Mouse (Mus musculus): ENCODE measurements around the gene Dgkq. TPM values are rescaled to one million over a fixed set of nuclear protein-coding genes. Genes with fewer than 3 reads are reported as not detected.
"Not testable (repeated sequence)": the region's sequence is repeated elsewhere in the genome, so short reads cannot be mapped to it uniquely, and the experiment has no call there.

Gene Dgkq
- polyA plus RNA-seq, 1 experiment from 2014 or later, result 2.7 TPM

DNA sequence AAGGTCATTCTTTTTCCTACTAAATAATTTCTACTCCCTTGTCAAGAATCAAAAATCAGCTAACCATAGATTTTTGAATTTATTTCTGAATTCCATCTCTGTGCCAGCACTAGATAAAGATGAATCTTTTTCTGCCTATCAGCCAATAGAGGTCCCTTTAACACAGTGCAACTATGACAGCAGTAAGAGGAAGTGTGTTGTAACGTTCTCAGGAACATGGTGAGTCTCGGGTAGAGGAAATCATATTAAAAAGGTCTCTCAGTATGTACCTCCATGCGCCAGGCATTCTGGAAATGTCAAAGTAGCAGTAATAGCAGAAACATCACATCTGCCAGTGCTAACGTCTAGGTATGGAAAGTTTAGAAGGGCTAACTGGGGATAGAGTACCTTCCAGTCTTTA is 33.3 kb downstream of the Dgkq start:
- Histone ChIP-seq H3K9me3 (replicated peaks) (no peaks in the 10 kb centered on the region), H3K27ac (replicated peaks) (no peak overlapping the region), H3K36me3 (replicated peaks) (no peaks in the 10 kb centered on the region; the same call in 1 of the 2 replicates), H3K9ac (no peak overlapping the region), H3K4me2 (no peak overlapping the region), H3K4me3 (replicated peaks) (no peak overlapping the region), H3K4me1 (replicated peaks) (0 out of 2 replicates have a peak, but pooled peaks cover 2% of the 10 kb centered on the region), H3K27me3 (no peaks in the 10 kb centered on the region)
- ATAC-seq (ENCODE audit: insufficient read depth), result no peak
- WGBS (ENCODE audit: insufficient replicate concordance), result 43% methylated on average over 4 of the region's 4 CpGs

- H3K9me3 ChIP-seq (replicated peaks); H3K4me2 ChIP-seq; H3K4me3 ChIP-seq (replicated peaks); H3K36me3 ChIP-seq (replicated peaks); H3K9ac ChIP-seq; H3K27me3 ChIP-seq; ATAC-seq (ENCODE audit: insufficient read depth); H3K27ac ChIP-seq (replicated peaks): not testable (repeated sequence)
- 79% methylated on average over 3 of the region's 3 CpGs for WGBS (ENCODE audit: insufficient replicate concordance)
- peaks cover 15% of the 10 kb centered on the region for H3K4me1 ChIP-seq (replicated peaks)
These were observed 35.4 kb downstream of the Dgkq start for GRCm38 (mm10) chr5:108634088-108634487.

DNA sequence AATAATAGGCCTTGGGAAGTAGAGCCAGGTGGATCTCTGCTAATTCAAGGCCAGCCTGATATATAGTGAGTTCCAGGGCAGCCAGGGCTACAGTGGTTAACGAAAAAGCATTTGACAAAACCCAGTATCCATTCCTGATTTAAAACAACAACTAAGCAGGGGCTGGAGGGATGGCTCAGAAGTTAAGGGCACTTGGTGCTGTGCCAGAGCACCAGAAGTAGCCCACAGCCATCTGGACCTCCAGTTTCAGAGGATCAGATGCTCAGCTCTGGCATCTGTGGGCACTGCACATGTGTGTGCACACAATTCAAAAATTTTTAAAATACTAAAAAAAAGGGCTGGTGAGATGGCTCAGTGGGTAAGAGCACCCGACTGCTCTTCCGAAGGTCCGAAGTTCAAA is 35.8 kb downstream of the Dgkq start:
- Histone ChIP-seq H3K27ac (replicated peaks) (no peak overlapping the region), H3K9ac (no peak overlapping the region), H3K9me3 (replicated peaks) (no peaks in the 10 kb centered on the region), H3K27me3 (no peaks in the 10 kb centered on the region), H3K4me1 (replicated peaks) (peaks cover 18% of the 10 kb centered on the region), H3K4me2 (no peak overlapping the region), H3K4me3 (replicated peaks) (no peak overlapping the region), H3K36me3 (replicated peaks) (no peaks in the 10 kb centered on the region)
- ATAC-seq (ENCODE audit: insufficient read depth), result no peak
- 72% methylated on average over 4 of the region's 4 CpGs for WGBS (ENCODE audit: insufficient replicate concordance)

DNA sequence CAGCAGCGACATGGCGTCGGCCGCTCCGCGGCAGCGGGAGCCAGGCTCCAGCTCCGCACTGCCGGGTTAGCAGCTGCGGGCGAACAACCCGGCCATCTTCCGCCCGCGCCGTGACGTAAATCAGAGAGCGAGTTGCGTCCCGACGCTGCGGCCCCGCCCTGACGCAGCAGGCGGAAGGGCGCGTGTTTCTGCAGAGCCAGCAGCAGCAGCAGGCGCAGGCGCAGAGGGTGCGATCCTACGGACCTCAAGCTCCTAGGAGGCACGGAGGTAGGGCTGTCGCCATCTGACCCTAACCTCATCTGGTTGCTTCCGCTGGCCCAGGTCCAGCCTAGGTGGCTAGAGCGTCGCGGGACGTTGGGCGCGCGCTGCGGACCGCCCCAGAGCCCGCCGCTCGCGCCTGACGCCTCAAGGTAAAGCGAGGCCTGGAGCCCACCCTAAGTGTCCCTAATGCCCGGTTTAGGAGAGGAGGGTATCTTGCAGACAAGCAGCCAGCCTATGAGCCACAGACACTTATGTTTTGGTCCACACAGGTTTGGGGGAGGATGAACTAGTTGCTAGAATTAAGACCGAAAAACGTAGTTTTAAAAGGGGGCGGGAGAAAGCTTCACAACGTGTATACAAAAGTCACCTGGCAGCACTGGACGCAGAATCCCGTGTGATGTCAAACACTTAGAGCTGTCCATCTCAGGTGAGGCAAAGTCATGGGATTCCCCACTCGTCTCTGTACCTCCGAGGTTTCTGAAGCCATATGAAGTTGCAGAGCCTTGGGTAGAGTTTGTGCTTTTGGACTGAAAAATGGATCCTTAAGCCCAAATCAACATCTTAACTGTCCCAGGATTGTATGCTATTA is 39.6 kb downstream of the Dgkq start, which contains the start of the genes Gak and Tmem175:
TSS of gene Gak (minus strand) at position 122 of the 850 bp plus-strand sequence.
TSS of gene Tmem175 (plus strand) at position 137 of the 850 bp plus-strand sequence.
- WGBS (ENCODE audit: insufficient replicate concordance), result under 1% methylated on average over 58 of the region's 58 CpGs
- H3K27me3 ChIP-seq, result no peaks in the 10 kb centered on the region
- peaks cover 44% of the 10 kb centered on the region for H3K4me1 ChIP-seq (replicated peaks)
- peak within 1 kb of the TSS; percentile 94 for H3K4me2 ChIP-seq
- peak within 1 kb of the TSS; percentile 90 for H3K4me3 ChIP-seq (replicated peaks)
- no peaks in the 10 kb centered on the region for H3K36me3 ChIP-seq (replicated peaks)
- no peaks in the 10 kb centered on the region for H3K9me3 ChIP-seq (replicated peaks)
- H3K27ac ChIP-seq (replicated peaks), result peak within 1 kb of the TSS; percentile 89
- peak within 1 kb of the TSS; percentile 92 for H3K9ac ChIP-seq
- ATAC-seq (ENCODE audit: insufficient read depth), result peak; percentile 95

GRCm38 (mm10) chr5:108628891-108629633 is 40.4 kb downstream of the Dgkq start:
- peak; percentile 84 for ATAC-seq (ENCODE audit: insufficient read depth)
- peaks cover 44% of the 10 kb centered on the region for H3K4me1 ChIP-seq (replicated peaks)
- no peaks in the 10 kb centered on the region for H3K9me3 ChIP-seq (replicated peaks)
- H3K36me3 ChIP-seq (replicated peaks), result peaks cover 7% of the 10 kb centered on the region
- peak overlapping the region; percentile 89 for H3K27ac ChIP-seq (replicated peaks)
- WGBS (ENCODE audit: insufficient replicate concordance), result under 1% methylated on average over 32 of the region's 32 CpGs
- H3K27me3 ChIP-seq, result no peaks in the 10 kb centered on the region
- H3K4me2 ChIP-seq, result peak overlapping the region; percentile 94
- H3K4me3 ChIP-seq (replicated peaks), result peak overlapping the region; percentile 90
- H3K9ac ChIP-seq, result peak overlapping the region; percentile 92

DNA sequence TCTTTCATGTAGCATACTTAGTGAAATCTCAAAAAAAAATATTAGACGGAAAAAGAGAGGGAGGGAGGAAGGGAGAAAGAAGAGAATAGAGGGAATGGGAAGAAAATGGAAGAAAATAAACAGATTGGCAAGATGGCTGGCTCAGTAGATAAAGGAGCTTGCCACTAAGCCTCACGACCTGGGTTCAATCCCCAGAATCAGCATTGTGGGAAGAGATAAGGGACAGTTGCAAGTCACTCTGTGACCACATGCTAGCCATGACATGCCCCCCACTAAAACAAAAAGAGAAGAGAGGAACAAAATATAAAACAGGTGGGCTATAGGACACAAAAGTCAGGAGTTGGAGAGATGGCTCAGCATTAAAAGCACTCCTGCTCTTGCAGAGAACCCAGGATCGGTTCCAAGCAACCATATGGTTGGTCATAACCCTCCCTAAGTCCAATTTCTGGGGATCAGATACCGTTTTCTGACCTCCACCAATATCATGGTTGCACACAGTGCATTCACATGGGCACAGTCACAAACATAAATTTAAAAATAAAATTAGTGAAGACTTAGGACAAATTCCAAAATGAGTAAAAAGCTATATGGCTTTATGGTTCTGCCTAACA is 43.3 kb downstream of the Dgkq start:
- no peaks in the 10 kb centered on the region for H3K9me3 ChIP-seq (replicated peaks)
- H3K27me3 ChIP-seq, result no peaks in the 10 kb centered on the region
- H3K36me3 ChIP-seq (replicated peaks), result peaks cover 36% of the 10 kb centered on the region
- peaks cover 43% of the 10 kb centered on the region for H3K4me1 ChIP-seq (replicated peaks)
- no peak overlapping the region for H3K4me3 ChIP-seq (replicated peaks)
- WGBS (ENCODE audit: insufficient replicate concordance), result 33% methylated on average over 4 of the region's 4 CpGs
- ATAC-seq (ENCODE audit: insufficient read depth), result no peak
- no peak overlapping the region for H3K27ac ChIP-seq (replicated peaks)
- peak overlapping the region; percentile 2; the same call in 1 of the 2 replicates for H3K4me2 ChIP-seq
- H3K9ac ChIP-seq, result no peak overlapping the region

- WGBS (ENCODE audit: insufficient replicate concordance), result 60% methylated on average over 2 of the region's 2 CpGs
- H3K36me3 ChIP-seq (replicated peaks), result peaks cover 71% of the 10 kb centered on the region
- H3K4me2 ChIP-seq, result no peak overlapping the region
- no peak overlapping the region for H3K27ac ChIP-seq (replicated peaks)
- no peaks in the 10 kb centered on the region for H3K9me3 ChIP-seq (replicated peaks)
- H3K27me3 ChIP-seq, result no peaks in the 10 kb centered on the region
- H3K4me1 ChIP-seq (replicated peaks), result peaks cover 8% of the 10 kb centered on the region
- H3K9ac ChIP-seq, result no peak overlapping the region
- ATAC-seq (ENCODE audit: insufficient read depth), result no peak
- H3K4me3 ChIP-seq (replicated peaks), result no peak overlapping the region
These were observed 47.6 kb downstream of the Dgkq start for GRCm38 (mm10) chr5:108621870-108622269.

GRCm38 (mm10) chr5:108610426-108610825 is 59.0 kb downstream of the Dgkq start:
- WGBS (ENCODE audit: insufficient replicate concordance), result 86% methylated on average over 1 of the region's 1 CpGs
- Histone ChIP-seq H3K9me3 (replicated peaks) (no peaks in the 10 kb centered on the region), H3K9ac (no peak overlapping the region), H3K4me2 (no peak overlapping the region), H3K27ac (replicated peaks) (no peak overlapping the region), H3K36me3 (replicated peaks) (peaks cover 96% of the 10 kb centered on the region), H3K4me3 (replicated peaks) (no peak overlapping the region), H3K27me3 (no peaks in the 10 kb centered on the region), H3K4me1 (replicated peaks) (no peaks in the 10 kb centered on the region)
- ATAC-seq (ENCODE audit: insufficient read depth), result no peak

DNA sequence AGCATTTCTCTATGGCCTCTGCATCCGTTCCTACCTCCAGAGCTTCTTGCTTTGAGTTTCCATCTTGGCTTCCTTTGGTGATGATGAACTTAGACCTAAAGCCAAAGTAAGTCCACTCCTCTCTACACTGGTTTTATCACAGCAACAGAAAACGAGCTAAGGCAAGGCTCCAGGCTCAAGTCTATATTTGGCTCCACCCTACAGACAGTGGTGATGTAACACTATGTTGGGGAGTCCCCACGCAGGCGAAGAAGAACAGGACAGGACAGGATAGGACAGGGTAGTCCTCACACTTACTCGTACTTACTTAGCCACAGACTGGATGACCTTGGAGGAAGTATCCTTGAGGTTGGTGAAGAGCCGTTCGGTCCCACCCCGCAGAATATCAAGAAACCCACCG is 66.9 kb downstream of the Dgkq start:
- WGBS (ENCODE audit: insufficient replicate concordance), result 83% methylated on average over 9 of the region's 9 CpGs
- no peaks in the 10 kb centered on the region for H3K4me1 ChIP-seq (replicated peaks)
- peaks cover 98% of the 10 kb centered on the region for H3K36me3 ChIP-seq (replicated peaks)
- ATAC-seq (ENCODE audit: insufficient read depth), result no peak
- H3K27ac ChIP-seq (replicated peaks), result no peak overlapping the region
- no peaks in the 10 kb centered on the region for H3K9me3 ChIP-seq (replicated peaks)
- no peaks in the 10 kb centered on the region for H3K27me3 ChIP-seq
- H3K9ac ChIP-seq, result no peak overlapping the region
- H3K4me3 ChIP-seq (replicated peaks), result no peak overlapping the region
- H3K4me2 ChIP-seq, result no peak overlapping the region

- no peak for ATAC-seq (ENCODE audit: insufficient read depth)
- H3K4me3 ChIP-seq (replicated peaks), result no peak overlapping the region
- H3K36me3 ChIP-seq (replicated peaks), result peaks cover 98% of the 10 kb centered on the region
- no peak overlapping the region for H3K4me2 ChIP-seq
- H3K9ac ChIP-seq, result no peak overlapping the region
- no peaks in the 10 kb centered on the region for H3K4me1 ChIP-seq (replicated peaks)
- WGBS (ENCODE audit: insufficient replicate concordance), result 71% methylated on average over 1 of the region's 1 CpGs
- no peaks in the 10 kb centered on the region for H3K9me3 ChIP-seq (replicated peaks)
- no peak overlapping the region for H3K27ac ChIP-seq (replicated peaks)
- no peaks in the 10 kb centered on the region for H3K27me3 ChIP-seq
These were observed 69.5 kb downstream of the Dgkq start for GRCm38 (mm10) chr5:108599923-108600322.

Data from liver, embryonic 15.5 days (tissue).